Mouse (Mus musculus) limb, embryonic 10.5 days (tissue): ENCODE data around the gene Irx2. TPM values are rescaled to one million over a fixed set of nuclear protein-coding genes. Genes with fewer than 3 reads are reported as not detected.

ENCODE experiments used
- DNase-seq: peaks from one replicate; pipeline ENCODE4 v3.0.0-alpha.2; 2017; ENCODE audit warnings: low spot score
- H3K27ac ChIP-seq: fragments of 300-500 bp; sonication (generic); 2 replicates; pipeline ENCODE4 v1.5.1; 2016; ENCODE audit warnings: mild to moderate bottlenecking
- H3K27me3 ChIP-seq: fragments of 300-500 bp; sonication (generic); 2 replicates; pipeline ENCODE4 v1.6.1; 2016; ENCODE audit warnings: low read depth, mild to moderate bottlenecking; ENCODE audit not compliant: poor library complexity, severe bottlenecking
- H3K36me3 ChIP-seq: fragments of 300-500 bp; sonication (generic); 2 replicates; pipeline ENCODE4 v1.6.1; 2016; ENCODE audit warnings: mild to moderate bottlenecking, moderate library complexity
- H3K4me1 ChIP-seq: fragments of 300-500 bp; sonication (generic); 2 replicates; pipeline ENCODE4 v1.6.1; 2016
- H3K4me3 ChIP-seq: fragments of 300-500 bp; sonication (generic); 2 replicates; pipeline ENCODE4 v1.5.1; 2016; ENCODE audit warnings: mild to moderate bottlenecking, moderate library complexity
- H3K9me3 ChIP-seq: fragments of 300-500 bp; sonication (generic); replicated peaks from 2 replicates; pipeline ENCODE4 v1.6.1; 2016; ENCODE audit warnings: mild to moderate bottlenecking
- WGBS: fragments of 180-500 bp; shearing (Covaris S2); methylation state at CpG from one replicate; pipeline ENCODE4 v1.1.7; 2016; 5-methylcytosine and 5-hydroxymethylcytosine counted together
- polyA plus RNA-seq: library from polyadenylated mRNA; unstranded; fragments of >200 nt; fragmentation: Nextera tagmentation; extraction: Ambion mirVana; gene quantifications from 2 replicates; pipeline ENCODE4 v1.2.1, GENCODE M21; 2016

Gene Irx2
- polyA plus RNA-seq: 1.5 and 2.2 TPM in 2 replicates

GRCm38 (mm10) chr13:72628462-72628916 is at the start of gene Irx2:
Irx2 (plus strand) TSS chr13:72628820.
- peaks cover 49% of the 10 kb centered on the region for H3K4me1 ChIP-seq
- peaks cover 100% of the 10 kb centered on the region for H3K27me3 ChIP-seq
- WGBS: 4% methylated on average over 42 of the region's 45 CpGs
- no peaks in the 10 kb centered on the region for H3K36me3 ChIP-seq
- peak within 1 kb of the TSS; percentile 65 for H3K4me3 ChIP-seq
- peak within 1 kb of the TSS; percentile 82 for H3K27ac ChIP-seq
- no peaks in the 10 kb centered on the region for H3K9me3 ChIP-seq
- DNase-seq: peak; percentile 92

- H3K4me3 ChIP-seq: no peak overlapping the region
- 84% methylated on average over 2 of the region's 2 CpGs for WGBS
- H3K27ac ChIP-seq: no peak overlapping the region
Measured at GRCm38 (mm10) chr13:72581276-72581675, 47.3 kb upstream of the Irx2 start.

GRCm38 (mm10) chr13:72592526-72592925 is 36.1 kb upstream of the Irx2 start:
- DNase-seq: no peak
- H3K36me3 ChIP-seq: no peaks in the 10 kb centered on the region
- H3K4me1 ChIP-seq: peaks cover 9% of the 10 kb centered on the region; the same call in 1 of the 2 replicates
- WGBS: 67% methylated on average over 4 of the region's 4 CpGs
- peaks cover 19% of the 10 kb centered on the region; the same call in 1 of the 2 replicates for H3K27me3 ChIP-seq
- no peaks in the 10 kb centered on the region for H3K9me3 ChIP-seq
- no peak overlapping the region for H3K27ac ChIP-seq
- H3K4me3 ChIP-seq: no peak overlapping the region

More at GRCm38 (mm10) chr13:72581276-72581675, 47.3 kb upstream of the Irx2 start:
- H3K36me3 ChIP-seq: no peaks in the 10 kb centered on the region
- no peaks in the 10 kb centered on the region for H3K4me1 ChIP-seq
- DNase-seq: no peak
- peaks cover 31% of the 10 kb centered on the region; the same call in 1 of the 2 replicates for H3K27me3 ChIP-seq
- no peaks in the 10 kb centered on the region for H3K9me3 ChIP-seq

GRCm38 (mm10) chr13:72593310-72593709 is 35.3 kb upstream of the Irx2 start:
- Histone ChIP-seq H3K27me3 (peaks cover 19% of the 10 kb centered on the region; the same call in 1 of the 2 replicates), H3K4me1 (peaks cover 9% of the 10 kb centered on the region; the same call in 1 of the 2 replicates), H3K4me3 (no peak overlapping the region), H3K9me3 (no peaks in the 10 kb centered on the region), H3K36me3 (no peaks in the 10 kb centered on the region), H3K27ac (no peak overlapping the region)
- WGBS: 87% methylated on average over 6 of the region's 6 CpGs
- DNase-seq: no peak

GRCm38 (mm10) chr13:72593710-72594111 is 34.9 kb upstream of the Irx2 start:
- 86% methylated on average over 4 of the region's 4 CpGs for WGBS
- no peak for DNase-seq
- Histone ChIP-seq H3K27ac (no peak overlapping the region), H3K4me1 (peaks cover 9% of the 10 kb centered on the region; the same call in 1 of the 2 replicates), H3K4me3 (no peak overlapping the region), H3K9me3 (no peaks in the 10 kb centered on the region), H3K27me3 (peaks cover 19% of the 10 kb centered on the region; the same call in 1 of the 2 replicates), H3K36me3 (no peaks in the 10 kb centered on the region)

GRCm38 (mm10) chr13:72599254-72599653 is 29.4 kb upstream of the Irx2 start:
- no peak for DNase-seq
- 90% methylated on average over 3 of the region's 3 CpGs for WGBS
- peaks cover 5% of the 10 kb centered on the region; the same call in 1 of the 2 replicates for H3K4me1 ChIP-seq

GRCm38 (mm10) chr13:72608706-72609105 is 19.9 kb upstream of the Irx2 start:
- Histone ChIP-seq H3K36me3 (no peaks in the 10 kb centered on the region), H3K4me1 (no peaks in the 10 kb centered on the region), H3K9me3 (no peaks in the 10 kb centered on the region), H3K27me3 (peaks cover 30% of the 10 kb centered on the region), H3K27ac (no peak overlapping the region), H3K4me3 (no peak overlapping the region)
- DNase-seq: no peak
- WGBS: 61% methylated on average over 16 of the region's 16 CpGs

More at GRCm38 (mm10) chr13:72599254-72599653, 29.4 kb upstream of the Irx2 start:
- Histone ChIP-seq H3K27me3 (peaks cover 5% of the 10 kb centered on the region; the same call in 1 of the 2 replicates), H3K9me3 (no peaks in the 10 kb centered on the region), H3K4me3 (no peak overlapping the region), H3K36me3 (no peaks in the 10 kb centered on the region), H3K27ac (no peak overlapping the region)

GRCm38 (mm10) chr13:72610277-72610676 is 18.3 kb upstream of the Irx2 start:
- DNase-seq: no peak
- 82% methylated on average over 2 of the region's 2 CpGs for WGBS
- no peak overlapping the region for H3K27ac ChIP-seq
- no peaks in the 10 kb centered on the region for H3K36me3 ChIP-seq
- H3K4me3 ChIP-seq: no peak overlapping the region
- no peaks in the 10 kb centered on the region for H3K4me1 ChIP-seq
- H3K9me3 ChIP-seq: no peaks in the 10 kb centered on the region
- peaks cover 30% of the 10 kb centered on the region for H3K27me3 ChIP-seq

GRCm38 (mm10) chr13:72623926-72624846 is 4.4 kb upstream of the Irx2 start:
- under 1% methylated on average over 46 of the region's 46 CpGs for WGBS
- Histone ChIP-seq H3K4me3 (peak overlapping the region; percentile 40), H3K27ac (no peak overlapping the region), H3K4me1 (peaks cover 32% of the 10 kb centered on the region), H3K9me3 (no peaks in the 10 kb centered on the region), H3K36me3 (no peaks in the 10 kb centered on the region), H3K27me3 (peaks cover 96% of the 10 kb centered on the region)
- peak; percentile 75 for DNase-seq

- Histone ChIP-seq H3K27ac (no peak overlapping the region), H3K4me1 (peaks cover 37% of the 10 kb centered on the region), H3K4me3 (peak overlapping the region; percentile 40), H3K9me3 (no peaks in the 10 kb centered on the region), H3K27me3 (peaks cover 97% of the 10 kb centered on the region), H3K36me3 (no peaks in the 10 kb centered on the region)
- no peak for DNase-seq
- 6% methylated on average over 6 of the region's 6 CpGs for WGBS
Measured at GRCm38 (mm10) chr13:72624847-72625170, 3.8 kb upstream of the Irx2 start.

- Histone ChIP-seq H3K27ac (no peak overlapping the region), H3K36me3 (no peaks in the 10 kb centered on the region), H3K9me3 (no peaks in the 10 kb centered on the region), H3K4me1 (peaks cover 37% of the 10 kb centered on the region), H3K4me3 (no peak overlapping the region), H3K27me3 (peaks cover 100% of the 10 kb centered on the region)
- peak; percentile 62 for DNase-seq
- WGBS: 3% methylated on average over 28 of the region's 28 CpGs
Measured at GRCm38 (mm10) chr13:72625236-72625950, 3.2 kb upstream of the Irx2 start.

- DNase-seq: peak; percentile 60
- H3K27me3 ChIP-seq: peaks cover 100% of the 10 kb centered on the region
- H3K27ac ChIP-seq: peak overlapping the region; percentile 82; the same call in 1 of the 2 replicates
- no peaks in the 10 kb centered on the region for H3K9me3 ChIP-seq
- WGBS: under 1% methylated on average over 42 of the region's 42 CpGs
- peaks cover 49% of the 10 kb centered on the region for H3K4me1 ChIP-seq
- peak overlapping the region; percentile 65 for H3K4me3 ChIP-seq
- no peaks in the 10 kb centered on the region for H3K36me3 ChIP-seq
Measured at GRCm38 (mm10) chr13:72627391-72628321, 964 bp upstream of the Irx2 start.
